Mouse (Mus musculus) embryonic facial prominence, embryonic 15.5 days (tissue): ENCODE results near the gene Abhd12b. TPM values are rescaled to one million over a fixed set of nuclear protein-coding genes. Genes with fewer than 3 reads are reported as not detected.
"Not testable (repeated sequence)": the region's sequence is repeated elsewhere in the genome, so short reads cannot be mapped to it uniquely, and the experiment has no call there.

Source experiments
- ATAC-seq: fragments of 200-750 bp; cut with Nextera tagmentation; 2 replicates; pipeline ENCODE4 v1.8.0; 2017; ENCODE audit warnings: low read depth, moderate TSS enrichment; ENCODE audit not compliant: insufficient number of reproducible peaks, low FRiP score, low TSS enrichment
- H3K27ac ChIP-seq: fragments of 300-500 bp; sonication (generic); replicated peaks from 2 replicates; pipeline ENCODE4 v1.5.1; 2015; ENCODE audit warnings: mild to moderate bottlenecking, inconsistent platforms
- H3K27me3 ChIP-seq: fragments of 300-500 bp; sonication (generic); 2 replicates; pipeline ENCODE4 v1.6.1; 2015; ENCODE audit warnings: inconsistent platforms
- H3K36me3 ChIP-seq: fragments of 300-500 bp; sonication (generic); 2 replicates; pipeline ENCODE4 v1.6.1; 2015; ENCODE audit warnings: mild to moderate bottlenecking, inconsistent platforms
- H3K4me1 ChIP-seq: fragments of 300-500 bp; sonication (generic); 2 replicates; pipeline ENCODE4 v1.6.1; 2015; ENCODE audit warnings: inconsistent platforms
- H3K4me2 ChIP-seq: fragments of 300-500 bp; sonication (generic); replicated peaks from 2 replicates; pipeline ENCODE4 v1.6.1; 2015; ENCODE audit warnings: mild to moderate bottlenecking, inconsistent platforms
- H3K4me3 ChIP-seq: fragments of 300-500 bp; sonication (generic); replicated peaks from 2 replicates; pipeline ENCODE4 v1.5.1; 2015; ENCODE audit warnings: mild to moderate bottlenecking, inconsistent platforms
- H3K9ac ChIP-seq: fragments of 300-500 bp; sonication (generic); 2 replicates; pipeline ENCODE4 v1.6.1; 2015; ENCODE audit warnings: inconsistent platforms
- H3K9me3 ChIP-seq: fragments of 300-500 bp; sonication (generic); replicated peaks from 2 replicates; pipeline ENCODE4 v1.6.1; 2016; ENCODE audit warnings: inconsistent platforms
- WGBS: fragments of 180-500 bp; shearing (Covaris S2); methylation state at CpG from one replicate; pipeline ENCODE4 v1.1.7; 2015; 5-methylcytosine and 5-hydroxymethylcytosine counted together
- polyA plus RNA-seq: library from polyadenylated mRNA; unstranded; fragments of >200 nt; fragmentation: Nextera tagmentation; extraction: Ambion mirVana; gene quantifications from 2 replicates; pipeline ENCODE4 v1.2.1, GENCODE M21; 2015

Gene Abhd12b
- polyA plus RNA-seq, 1 experiment from 2014 or later, result 1.1 TPM

- 79% methylated on average over 4 of the region's 4 CpGs for WGBS
- ATAC-seq, result no peak
- Histone ChIP-seq H3K27ac (no peak overlapping the region), H3K9ac (no peak overlapping the region), H3K4me3 (no peak overlapping the region), H3K36me3 (no peaks in the 10 kb centered on the region), H3K4me1 (peaks cover 3% of the 10 kb centered on the region; the same call in 1 of the 2 replicates), H3K27me3 (no peaks in the 10 kb centered on the region), H3K9me3 (no peaks in the 10 kb centered on the region), H3K4me2 (no peak overlapping the region)
These were observed 14.1 kb upstream of the Abhd12b start for GRCm38 (mm10) chr12:70139871-70140270.

- 90% methylated on average over 5 of the region's 5 CpGs for WGBS
- no peaks in the 10 kb centered on the region for H3K36me3 ChIP-seq
- H3K4me1 ChIP-seq, result peaks cover 5% of the 10 kb centered on the region; the same call in 1 of the 2 replicates
- no peak overlapping the region for H3K27ac ChIP-seq
- ATAC-seq, result no peak
- H3K4me2 ChIP-seq, result no peak overlapping the region
- H3K9ac ChIP-seq, result no peak overlapping the region
- no peak overlapping the region for H3K4me3 ChIP-seq
- H3K9me3 ChIP-seq, result no peaks in the 10 kb centered on the region
- H3K27me3 ChIP-seq, result no peaks in the 10 kb centered on the region
These were observed 13.4 kb upstream of the Abhd12b start for GRCm38 (mm10) chr12:70140542-70140941.

- no peak overlapping the region for H3K27ac ChIP-seq
- H3K9me3 ChIP-seq, result no peaks in the 10 kb centered on the region
- H3K4me2 ChIP-seq, result no peak overlapping the region
- peaks cover 5% of the 10 kb centered on the region; the same call in 1 of the 2 replicates for H3K4me1 ChIP-seq
- no peaks in the 10 kb centered on the region for H3K27me3 ChIP-seq
- H3K4me3 ChIP-seq, result no peak overlapping the region
- no peaks in the 10 kb centered on the region for H3K36me3 ChIP-seq
- 83% methylated on average over 5 of the region's 5 CpGs for WGBS
- H3K9ac ChIP-seq, result no peak overlapping the region
- no peak for ATAC-seq
These were observed 12.9 kb upstream of the Abhd12b start for GRCm38 (mm10) chr12:70140993-70141576.

GRCm38 (mm10) chr12:70144106-70144587 lies 9.8 kb upstream of the Abhd12b start:
- H3K9ac ChIP-seq, H3K4me2 ChIP-seq, H3K36me3 ChIP-seq, H3K4me3 ChIP-seq, H3K9me3 ChIP-seq, H3K27me3 ChIP-seq: not testable (repeated sequence)
- H3K4me1 ChIP-seq, result peaks cover 15% of the 10 kb centered on the region; the same call in 1 of the 2 replicates
- peak; percentile 59 for ATAC-seq
- 7% methylated on average over 3 of the region's 3 CpGs for WGBS
- peak overlapping the region; percentile 82 for H3K27ac ChIP-seq

GRCm38 (mm10) chr12:70144637-70145448 lies 9.1 kb upstream of the Abhd12b start:
- ATAC-seq, result no peak
- Histone ChIP-seq H3K9me3 (no peaks in the 10 kb centered on the region), H3K4me3 (no peak overlapping the region), H3K4me1 (peaks cover 15% of the 10 kb centered on the region; the same call in 1 of the 2 replicates), H3K27ac (peak overlapping the region; percentile 82), H3K9ac (no peak overlapping the region), H3K4me2 (no peak overlapping the region), H3K27me3 (no peaks in the 10 kb centered on the region), H3K36me3 (no peaks in the 10 kb centered on the region)
- WGBS, result 35% methylated on average over 20 of the region's 20 CpGs

GRCm38 (mm10) chr12:70145586-70145985 lies 8.4 kb upstream of the Abhd12b start:
- no peak overlapping the region for H3K9ac ChIP-seq
- no peaks in the 10 kb centered on the region for H3K27me3 ChIP-seq
- 88% methylated on average over 6 of the region's 6 CpGs for WGBS
- H3K4me3 ChIP-seq, result no peak overlapping the region
- no peaks in the 10 kb centered on the region for H3K9me3 ChIP-seq
- no peaks in the 10 kb centered on the region for H3K36me3 ChIP-seq
- no peak overlapping the region for H3K27ac ChIP-seq
- peaks cover 15% of the 10 kb centered on the region; the same call in 1 of the 2 replicates for H3K4me1 ChIP-seq
- no peak for ATAC-seq
- H3K4me2 ChIP-seq, result no peak overlapping the region

- Histone ChIP-seq H3K27ac (peak overlapping the region; percentile 44), H3K9ac (no peak overlapping the region), H3K36me3 (no peaks in the 10 kb centered on the region), H3K9me3 (no peaks in the 10 kb centered on the region), H3K4me1 (peaks cover 15% of the 10 kb centered on the region; the same call in 1 of the 2 replicates), H3K27me3 (no peaks in the 10 kb centered on the region), H3K4me3 (peak overlapping the region; percentile 37), H3K4me2 (peak overlapping the region; percentile 49)
- 2% methylated on average over 13 of the region's 13 CpGs for WGBS
- ATAC-seq, result peak; percentile 58; the same call in 1 of the 2 replicates
These were observed 5.8 kb upstream of the Abhd12b start for GRCm38 (mm10) chr12:70147986-70148630.

GRCm38 (mm10) chr12:70148631-70149265 lies 5.2 kb upstream of the Abhd12b start:
- Histone ChIP-seq H3K27ac (peak overlapping the region; percentile 44), H3K9ac (no peak overlapping the region), H3K4me2 (peak overlapping the region; percentile 49), H3K9me3 (no peaks in the 10 kb centered on the region), H3K36me3 (no peaks in the 10 kb centered on the region), H3K27me3 (no peaks in the 10 kb centered on the region), H3K4me3 (peak overlapping the region; percentile 37), H3K4me1 (peaks cover 15% of the 10 kb centered on the region; the same call in 1 of the 2 replicates)
- no peak for ATAC-seq
- WGBS, result 14% methylated on average over 11 of the region's 11 CpGs

- no peak for ATAC-seq
- Histone ChIP-seq H3K27ac (no peak overlapping the region), H3K9me3 (no peaks in the 10 kb centered on the region)
These were observed 2.3 kb downstream of the Abhd12b start for GRCm38 (mm10) chr12:70156222-70156621.

GRCm38 (mm10) chr12:70157292-70158066 lies 3.5 kb downstream of the Abhd12b start:
- no peaks in the 10 kb centered on the region for H3K27me3 ChIP-seq
- H3K36me3 ChIP-seq, result no peaks in the 10 kb centered on the region
- no peak overlapping the region for H3K4me2 ChIP-seq
- 0 out of 2 replicates have a peak, but pooled peaks cover 3% of the 10 kb centered on the region for H3K4me1 ChIP-seq
- 36% methylated on average over 5 of the region's 5 CpGs for WGBS
- ATAC-seq, result no peak
- H3K9ac ChIP-seq, result no peak overlapping the region
- no peak overlapping the region for H3K4me3 ChIP-seq
- no peaks in the 10 kb centered on the region for H3K9me3 ChIP-seq
- H3K27ac ChIP-seq, result no peak overlapping the region

More at GRCm38 (mm10) chr12:70156222-70156621, 2.3 kb downstream of the Abhd12b start:
- Histone ChIP-seq H3K27me3 (no peaks in the 10 kb centered on the region), H3K36me3 (no peaks in the 10 kb centered on the region), H3K9ac (no peak overlapping the region), H3K4me1 (0 out of 2 replicates have a peak, but pooled peaks cover 3% of the 10 kb centered on the region), H3K4me2 (no peak overlapping the region), H3K4me3 (no peak overlapping the region)
- WGBS, result 49% methylated on average over 6 of the region's 6 CpGs
